Mouse (Mus musculus): ENCODE data around the gene Zfp526. TPM values are rescaled to one million over a fixed set of nuclear protein-coding genes. Genes with fewer than 3 reads are reported as not detected.

The Zfp526 gene
- polyA plus RNA-seq, 1 experiment from 2014 or later = 2.9 TPM

GRCm38 (mm10) chr7:25235526-25235925, 14.3 kb downstream of the Zfp526 start:
- H3K27me3 ChIP-seq (replicated peaks) = no peaks in the 10 kb centered on the region
- peaks cover 18% of the 10 kb centered on the region for H3K4me1 ChIP-seq
- peaks cover 48% of the 10 kb centered on the region for H3K36me3 ChIP-seq
- no peak for ATAC-seq (ENCODE audit: low FRiP score, low read depth)
- no peak overlapping the region for H3K27ac ChIP-seq
- H3K4me2 ChIP-seq (replicated peaks) = peak overlapping the region; percentile 69
- H3K9me3 ChIP-seq = no peaks in the 10 kb centered on the region
- H3K9ac ChIP-seq = no peak overlapping the region
- 88% methylated on average over 5 of the region's 5 CpGs for WGBS
- no peak overlapping the region for H3K4me3 ChIP-seq

DNA sequence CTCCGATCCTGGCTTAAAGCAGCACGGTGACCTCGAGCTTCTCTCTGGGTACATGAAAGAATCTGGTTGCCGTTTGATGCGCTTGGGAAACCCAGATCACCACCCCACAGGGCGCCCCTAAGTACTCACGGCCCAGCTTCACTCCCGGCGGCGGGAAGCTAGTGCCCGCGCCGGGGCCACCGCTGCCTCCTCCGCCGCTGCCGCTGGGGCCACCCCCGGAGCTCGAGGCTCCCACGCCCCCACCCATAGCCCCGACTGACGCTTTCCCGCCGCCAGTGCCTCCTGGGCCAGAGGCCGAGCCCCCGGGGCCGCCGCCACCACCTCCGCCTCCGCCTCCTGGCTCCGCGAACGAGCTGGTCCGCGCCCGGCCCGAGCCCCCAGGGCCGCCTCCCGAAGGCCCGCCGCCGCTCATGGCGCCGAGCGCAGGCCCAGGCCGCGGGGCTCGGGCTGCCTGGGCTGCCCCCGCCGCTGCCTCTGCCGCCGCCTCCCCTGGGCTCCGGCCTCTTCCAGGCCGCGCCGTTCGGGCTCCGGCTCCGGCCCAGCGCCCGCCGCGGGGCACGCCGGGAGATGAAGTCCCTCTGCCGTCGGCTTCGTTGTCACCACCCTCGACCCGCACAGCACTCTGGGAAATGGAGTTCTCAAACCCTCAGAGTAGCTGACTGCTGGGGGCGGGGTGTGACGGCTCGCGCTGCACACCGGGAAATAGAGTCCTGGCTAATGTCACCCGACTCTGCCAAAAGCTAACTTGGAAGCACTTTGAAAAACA, 16.2 kb downstream of the Zfp526 start, which contains the start of gene Gsk3a:
TSS of gene Gsk3a (minus strand) at position 603 of the 766 bp plus-strand sequence.
- H3K4me2 ChIP-seq (replicated peaks) = peak within 1 kb of the TSS; percentile 69
- H3K27me3 ChIP-seq (replicated peaks) = no peaks in the 10 kb centered on the region
- H3K9ac ChIP-seq = peak within 1 kb of the TSS; percentile 98
- peaks cover 18% of the 10 kb centered on the region for H3K4me1 ChIP-seq
- no peak within 1 kb of the TSS for H3K27ac ChIP-seq
- H3K4me3 ChIP-seq = peak within 1 kb of the TSS; percentile 97
- no peaks in the 10 kb centered on the region for H3K9me3 ChIP-seq
- peak; percentile 84 for ATAC-seq (ENCODE audit: low FRiP score, low read depth)
- WGBS = under 1% methylated on average over 72 of the region's 76 CpGs
- peaks cover 29% of the 10 kb centered on the region for H3K36me3 ChIP-seq

- no peak overlapping the region for H3K27ac ChIP-seq
- H3K4me2 ChIP-seq (replicated peaks) = peak overlapping the region; percentile 69
- H3K9me3 ChIP-seq = no peaks in the 10 kb centered on the region
- H3K9ac ChIP-seq = peak overlapping the region; percentile 98; the same call in 1 of the 2 replicates
- peak; percentile 94 for ATAC-seq (ENCODE audit: low FRiP score, low read depth)
- H3K27me3 ChIP-seq (replicated peaks) = no peaks in the 10 kb centered on the region
- peaks cover 26% of the 10 kb centered on the region for H3K36me3 ChIP-seq
- peak overlapping the region; percentile 97 for H3K4me3 ChIP-seq
- WGBS = under 1% methylated on average over 23 of the region's 23 CpGs
- peaks cover 18% of the 10 kb centered on the region for H3K4me1 ChIP-seq
Measured at GRCm38 (mm10) chr7:25238015-25238706, 16.9 kb downstream of the Zfp526 start.

- Histone ChIP-seq H3K9ac (peak overlapping the region; percentile 14; the same call in 1 of the 2 replicates), H3K4me3 (peak overlapping the region; percentile 97; the same call in 1 of the 2 replicates), H3K4me1 (peaks cover 18% of the 10 kb centered on the region), H3K36me3 (peaks cover 18% of the 10 kb centered on the region), H3K4me2 (replicated peaks) (peak overlapping the region; percentile 69), H3K9me3 (no peaks in the 10 kb centered on the region), H3K27ac (no peak overlapping the region), H3K27me3 (replicated peaks) (no peaks in the 10 kb centered on the region)
- ATAC-seq (ENCODE audit: low FRiP score, low read depth) = peak; percentile 44
- 3% methylated on average over 30 of the region's 30 CpGs for WGBS
Measured at GRCm38 (mm10) chr7:25238829-25239623, 17.8 kb downstream of the Zfp526 start.

DNA sequence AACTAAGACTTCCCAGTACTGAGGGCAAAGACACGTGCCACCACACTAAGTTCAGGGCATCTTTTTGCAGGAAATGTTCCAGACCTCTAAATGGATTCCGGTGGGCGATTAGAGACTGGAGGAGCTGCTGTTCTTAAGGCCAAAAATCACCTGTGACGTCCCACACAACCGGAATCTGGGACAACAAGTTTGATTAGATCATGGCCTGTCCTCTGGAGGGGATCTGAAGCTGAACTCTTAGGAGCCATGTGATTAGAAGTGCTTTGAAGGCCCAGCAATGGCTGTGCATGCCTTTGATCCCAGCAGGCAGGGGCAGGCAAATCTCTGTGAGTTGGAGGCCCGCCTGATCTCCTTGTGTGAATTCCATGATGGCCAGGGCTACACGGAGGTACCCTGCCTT, 19.4 kb downstream of the Zfp526 start:
- no peak overlapping the region for H3K27ac ChIP-seq
- H3K4me3 ChIP-seq = no peak overlapping the region
- H3K36me3 ChIP-seq = peaks cover 25% of the 10 kb centered on the region
- 60% methylated on average over 7 of the region's 7 CpGs for WGBS
- no peak overlapping the region for H3K4me2 ChIP-seq (replicated peaks)
- peaks cover 13% of the 10 kb centered on the region for H3K4me1 ChIP-seq
- H3K9ac ChIP-seq = no peak overlapping the region
- H3K9me3 ChIP-seq = no peaks in the 10 kb centered on the region
- ATAC-seq (ENCODE audit: low FRiP score, low read depth) = no peak
- no peaks in the 10 kb centered on the region for H3K27me3 ChIP-seq (replicated peaks)

- 37% methylated on average over 2 of the region's 2 CpGs for WGBS
- no peak overlapping the region for H3K27ac ChIP-seq
- no peak for ATAC-seq (ENCODE audit: low FRiP score, low read depth)
Measured at GRCm38 (mm10) chr7:25241062-25241461, 19.8 kb downstream of the Zfp526 start.

DNA sequence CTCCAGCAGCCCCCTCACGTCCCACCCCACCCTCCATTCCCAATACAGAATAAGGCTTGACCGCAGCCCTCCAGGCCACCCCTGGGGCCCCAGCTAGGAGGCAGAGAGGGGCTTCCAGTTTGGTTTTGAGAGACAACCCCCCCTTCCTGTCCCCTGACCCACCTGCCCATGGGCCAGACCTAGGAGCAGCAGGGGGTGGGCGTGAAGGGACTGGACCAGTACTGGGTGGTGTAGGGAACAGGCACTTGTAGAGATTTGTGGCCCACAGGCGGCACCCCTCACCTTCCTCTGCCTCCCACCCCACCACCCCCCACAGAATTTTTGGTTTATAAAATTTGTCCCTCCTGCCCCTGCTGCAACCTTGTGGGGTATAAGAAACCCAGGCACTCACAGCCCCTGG, 22.1 kb downstream of the Zfp526 start:
- Histone ChIP-seq H3K4me2 (replicated peaks) (no peak overlapping the region), H3K4me3 (no peak overlapping the region), H3K27me3 (replicated peaks) (no peaks in the 10 kb centered on the region), H3K9me3 (no peaks in the 10 kb centered on the region), H3K27ac (no peak overlapping the region), H3K9ac (no peak overlapping the region), H3K4me1 (peaks cover 25% of the 10 kb centered on the region), H3K36me3 (peaks cover 23% of the 10 kb centered on the region)
- 91% methylated on average over 4 of the region's 4 CpGs for WGBS
- no peak for ATAC-seq (ENCODE audit: low FRiP score, low read depth)

More at GRCm38 (mm10) chr7:25241062-25241461, 19.8 kb downstream of the Zfp526 start:
- Histone ChIP-seq H3K9me3 (no peaks in the 10 kb centered on the region), H3K9ac (no peak overlapping the region), H3K4me3 (no peak overlapping the region), H3K4me1 (peaks cover 12% of the 10 kb centered on the region), H3K27me3 (replicated peaks) (no peaks in the 10 kb centered on the region), H3K36me3 (peaks cover 23% of the 10 kb centered on the region), H3K4me2 (replicated peaks) (no peak overlapping the region)

- H3K4me1 ChIP-seq = peaks cover 36% of the 10 kb centered on the region
- ATAC-seq (ENCODE audit: low FRiP score, low read depth) = no peak
- H3K9ac ChIP-seq = no peak overlapping the region
Measured at GRCm38 (mm10) chr7:25244562-25245369, 23.5 kb downstream of the Zfp526 start.

DNA sequence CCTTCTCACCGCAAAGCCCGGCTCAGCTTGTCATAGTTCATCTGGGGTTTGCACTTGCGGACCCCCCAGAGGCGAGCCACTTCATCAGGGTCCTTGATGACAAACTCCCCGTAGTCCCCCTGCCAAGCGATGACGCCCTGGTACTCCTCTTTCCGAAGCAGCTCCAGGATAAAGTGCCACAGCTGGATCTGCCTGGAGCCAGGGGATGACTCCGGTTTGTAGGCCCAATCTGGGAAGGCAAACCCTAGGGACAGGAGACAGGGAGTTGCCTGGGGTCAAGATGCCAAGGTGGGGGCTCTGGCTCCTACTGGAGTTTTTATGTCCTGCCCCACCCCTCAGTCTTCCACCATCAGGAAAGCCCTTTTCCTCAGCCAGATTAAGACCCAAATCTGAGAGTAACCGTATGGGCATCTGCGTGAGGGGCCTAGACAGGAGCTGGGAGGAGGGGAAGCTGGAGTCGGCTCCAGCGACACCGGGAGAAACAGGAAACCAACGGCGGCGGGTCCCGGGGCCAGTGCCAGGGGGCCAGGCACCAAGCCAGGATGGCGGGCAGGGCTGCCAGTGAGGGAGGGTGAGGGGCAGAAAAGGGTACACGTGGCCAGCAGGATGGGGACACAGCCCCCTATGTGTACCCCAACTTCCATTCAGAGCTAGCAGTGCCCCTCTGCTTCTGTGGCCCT, 25.0 kb downstream of the Zfp526 start:
- H3K9ac ChIP-seq = peak overlapping the region; percentile 38; the same call in 1 of the 2 replicates
- peaks cover 23% of the 10 kb centered on the region for H3K36me3 ChIP-seq
- peak overlapping the region; percentile 96 for H3K4me2 ChIP-seq (replicated peaks)
- H3K27me3 ChIP-seq (replicated peaks) = no peaks in the 10 kb centered on the region
- WGBS = 77% methylated on average over 20 of the region's 20 CpGs
- no peaks in the 10 kb centered on the region for H3K9me3 ChIP-seq
- H3K4me3 ChIP-seq = peak overlapping the region; percentile 3; the same call in 1 of the 2 replicates
- H3K4me1 ChIP-seq = peaks cover 40% of the 10 kb centered on the region
- H3K27ac ChIP-seq = peak overlapping the region; percentile 7; the same call in 1 of the 2 replicates
- ATAC-seq (ENCODE audit: low FRiP score, low read depth) = no peak

More at GRCm38 (mm10) chr7:25244562-25245369, 23.5 kb downstream of the Zfp526 start:
- peaks cover 23% of the 10 kb centered on the region for H3K36me3 ChIP-seq
- no peak overlapping the region for H3K4me2 ChIP-seq (replicated peaks)
- no peaks in the 10 kb centered on the region for H3K27me3 ChIP-seq (replicated peaks)
- H3K27ac ChIP-seq = no peak overlapping the region
- H3K4me3 ChIP-seq = no peak overlapping the region
- 92% methylated on average over 30 of the region's 30 CpGs for WGBS
- H3K9me3 ChIP-seq = no peaks in the 10 kb centered on the region

DNA sequence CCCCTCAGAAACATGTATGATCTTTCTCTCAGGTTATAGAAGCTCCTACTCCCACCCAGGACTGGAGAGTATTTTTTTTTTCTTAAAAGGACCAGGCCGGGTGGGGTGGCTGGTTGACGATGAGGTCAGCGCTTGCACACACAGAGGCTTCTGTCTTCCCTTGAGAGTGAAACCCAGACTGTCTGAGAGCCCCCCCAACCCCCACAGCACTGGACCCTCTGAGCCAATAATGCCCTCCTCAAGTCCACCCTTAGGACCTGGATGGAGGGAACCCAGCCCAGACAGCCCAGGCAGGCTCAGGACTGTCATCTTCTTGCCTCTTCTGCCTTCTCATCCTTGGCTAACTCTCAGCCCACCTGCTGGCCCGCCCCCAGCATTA, 25.5 kb downstream of the Zfp526 start:
- H3K36me3 ChIP-seq = peaks cover 23% of the 10 kb centered on the region
- H3K9ac ChIP-seq = peak overlapping the region; percentile 38; the same call in 1 of the 2 replicates
- peak overlapping the region; percentile 96 for H3K4me2 ChIP-seq (replicated peaks)
- WGBS = 58% methylated on average over 4 of the region's 4 CpGs
- no peak for ATAC-seq (ENCODE audit: low FRiP score, low read depth)
- peak overlapping the region; percentile 7; the same call in 1 of the 2 replicates for H3K27ac ChIP-seq
- no peaks in the 10 kb centered on the region for H3K9me3 ChIP-seq
- peaks cover 46% of the 10 kb centered on the region for H3K4me1 ChIP-seq
- 0 out of 2 replicates have a peak overlapping the region, but pooled peaks have one; percentile 1 for H3K4me3 ChIP-seq
- H3K27me3 ChIP-seq (replicated peaks) = no peaks in the 10 kb centered on the region
